Mouse (Mus musculus): ENCODE measurements around the gene Olfr796.

The Olfr796 gene

DNA sequence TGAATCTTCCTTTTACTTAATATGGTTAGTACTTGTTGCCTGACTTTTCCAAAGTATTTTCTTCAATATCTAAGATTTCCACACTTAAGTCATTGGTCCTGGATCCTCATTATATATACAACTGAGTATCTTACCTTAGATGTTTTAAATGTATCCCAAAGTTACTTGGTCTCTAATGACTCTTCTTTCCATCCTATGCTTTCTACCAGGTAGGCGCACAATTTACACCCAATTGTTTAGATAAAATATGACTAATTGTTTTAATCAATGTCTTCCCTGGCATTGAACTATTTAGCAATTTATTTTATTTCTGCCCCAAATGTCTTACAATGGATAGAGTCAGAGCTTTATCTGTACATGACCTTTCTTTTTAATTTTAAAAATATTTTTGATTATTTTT, at the start of gene Olfr796:
Gene Olfr796, minus strand, starts transcription at position 101 of the 400 bp plus-strand sequence.
- no peak for DNase-seq (ENCODE audit: low spot score)

- no peak for DNase-seq (ENCODE audit: low spot score)
Measured at GRCm38 (mm10) chr10:129657394-129657793, 45.0 kb upstream of the Olfr796 start, which contains the start of gene Olfr800. Olfr800 (plus strand) TSS chr10:129657694.

GRCm38 (mm10) chr10:129651763-129652162, 39.4 kb upstream of the Olfr796 start:
- no peak for DNase-seq (ENCODE audit: low spot score)

DNA sequence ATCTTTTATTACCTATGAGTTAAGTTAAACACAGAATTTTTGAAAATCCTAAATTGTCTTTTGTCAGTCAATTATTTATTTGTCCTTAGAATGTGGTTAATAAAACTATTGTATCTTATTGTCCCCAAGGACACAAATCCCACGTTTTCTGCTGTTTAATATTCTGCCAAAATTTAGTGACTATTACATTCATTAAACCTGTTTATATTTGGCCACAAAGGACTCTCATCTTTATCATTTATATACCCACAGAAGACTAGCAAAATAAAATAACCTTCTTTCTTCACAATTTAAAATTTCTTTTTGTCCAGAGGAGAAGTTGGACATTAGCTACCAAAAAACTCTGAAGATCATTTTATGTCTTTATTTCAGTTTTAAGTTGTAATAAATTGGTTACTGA, 24.8 kb upstream of the Olfr796 start, which contains the start of gene Olfr799:
Gene Olfr799, plus strand, starts transcription at position 301 of the 400 bp plus-strand sequence.
- no peak for DNase-seq (ENCODE audit: low spot score)

- DNase-seq (ENCODE audit: low spot score) = no peak
Measured at GRCm38 (mm10) chr10:129627834-129628233, 15.5 kb upstream of the Olfr796 start, which contains the start of gene Olfr798. Olfr798 (minus strand) TSS chr10:129627934.

- no peak for DNase-seq (ENCODE audit: low spot score)
Measured at GRCm38 (mm10) chr10:129623251-129623650, 10.9 kb upstream of the Olfr796 start.

DNA sequence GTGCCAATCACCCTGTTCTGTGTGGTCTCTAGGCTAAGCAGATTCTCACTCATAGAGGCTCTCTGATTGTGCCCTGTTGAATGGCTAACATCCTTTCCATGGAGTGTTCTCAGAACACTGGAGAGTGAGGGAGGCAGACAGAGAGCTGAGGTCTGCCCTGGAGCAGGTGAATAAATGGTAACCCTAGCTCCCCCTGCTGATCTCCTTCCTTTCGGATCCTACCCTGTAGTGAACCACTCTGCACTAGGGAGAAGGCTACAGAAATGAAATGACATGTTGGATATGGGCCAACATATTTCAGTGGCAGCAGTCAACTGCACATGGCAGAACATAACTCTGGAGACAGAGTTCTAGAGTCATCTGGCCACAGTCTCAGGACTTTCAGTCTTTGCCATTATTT, 9.4 kb upstream of the Olfr796 start:
- DNase-seq (ENCODE audit: low spot score) = no peak

DNA sequence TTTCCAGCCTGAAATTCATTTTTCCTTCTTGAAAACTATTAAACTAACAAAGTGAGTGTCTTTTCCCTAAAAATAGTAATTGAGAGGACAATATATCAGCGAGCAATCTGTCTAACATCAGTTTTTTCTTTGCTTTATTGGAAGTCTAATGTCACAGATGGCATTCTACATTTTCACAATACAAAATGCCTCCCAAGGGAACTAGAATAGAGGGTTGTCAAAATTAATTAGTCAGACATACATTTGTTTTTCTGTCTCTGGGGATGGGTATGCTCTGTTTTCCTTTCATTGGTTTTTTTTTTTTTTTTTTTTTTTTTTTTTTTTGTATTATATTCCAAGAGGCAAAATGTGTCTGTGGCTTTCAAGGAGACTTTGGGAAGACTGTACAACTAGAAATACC, 35.3 kb downstream of the Olfr796 start:
- DNase-seq (ENCODE audit: low spot score) = no peak

- no peak for DNase-seq (ENCODE audit: low spot score)
Measured at GRCm38 (mm10) chr10:129567355-129567754, 45.0 kb downstream of the Olfr796 start, which contains the start of gene Olfr794. Olfr794 (plus strand) TSS chr10:129567655.
